Mouse (Mus musculus) lung, embryonic 15.5 days (tissue): ENCODE data around the gene Cblb. TPM values are rescaled to one million over a fixed set of nuclear protein-coding genes. Genes with fewer than 3 reads are reported as not detected.

Source experiments
- ATAC-seq: fragments of 200-750 bp; cut with Nextera tagmentation; 2 replicates; pipeline ENCODE4 v1.8.0; 2017; ENCODE audit warnings: moderate number of reproducible peaks, borderline replicate concordance; ENCODE audit not compliant: low FRiP score, low TSS enrichment; ENCODE audit errors: extremely low read depth
- H3K27ac ChIP-seq: fragments of 300-500 bp; sonication (generic); 2 replicates; pipeline ENCODE4 v1.5.1; 2015; ENCODE audit warnings: moderate library complexity, mild to moderate bottlenecking, inconsistent platforms
- H3K27me3 ChIP-seq: fragments of 300-500 bp; sonication (generic); 2 replicates; pipeline ENCODE4 v1.6.1; 2015; ENCODE audit warnings: inconsistent platforms
- H3K36me3 ChIP-seq: fragments of 300-500 bp; sonication (generic); 2 replicates; pipeline ENCODE4 v1.6.1; 2015; ENCODE audit warnings: inconsistent platforms
- H3K4me1 ChIP-seq: fragments of 300-500 bp; sonication (generic); 2 replicates; pipeline ENCODE4 v1.6.1; 2015; ENCODE audit warnings: inconsistent platforms
- H3K4me2 ChIP-seq: fragments of 300-500 bp; sonication (generic); 2 replicates; pipeline ENCODE4 v1.6.1; 2015; ENCODE audit warnings: inconsistent platforms, mild to moderate bottlenecking, moderate library complexity
- H3K4me3 ChIP-seq: fragments of 300-500 bp; sonication (generic); 2 replicates; pipeline ENCODE4 v1.5.1; 2015; ENCODE audit warnings: mild to moderate bottlenecking, inconsistent platforms
- H3K9ac ChIP-seq: fragments of 300-500 bp; sonication (generic); 2 replicates; pipeline ENCODE4 v1.6.1; 2015; ENCODE audit warnings: inconsistent platforms
- H3K9me3 ChIP-seq: fragments of 300-500 bp; sonication (generic); 2 replicates; pipeline ENCODE4 v1.6.1; 2016; ENCODE audit warnings: inconsistent platforms
- WGBS: fragments of 180-500 bp; shearing (Covaris S2); methylation state at CpG from one replicate; pipeline ENCODE4 v1.1.7; 2015; 5-methylcytosine and 5-hydroxymethylcytosine counted together
- polyA plus RNA-seq: library from polyadenylated mRNA; unstranded; fragments of >200 nt; fragmentation: Nextera tagmentation; extraction: Ambion mirVana; gene quantifications from 2 replicates; pipeline ENCODE4 v1.2.1, GENCODE M21; 2015

Gene Cblb
- polyA plus RNA-seq, 1 experiment from 2014 or later: 14.6 TPM

DNA sequence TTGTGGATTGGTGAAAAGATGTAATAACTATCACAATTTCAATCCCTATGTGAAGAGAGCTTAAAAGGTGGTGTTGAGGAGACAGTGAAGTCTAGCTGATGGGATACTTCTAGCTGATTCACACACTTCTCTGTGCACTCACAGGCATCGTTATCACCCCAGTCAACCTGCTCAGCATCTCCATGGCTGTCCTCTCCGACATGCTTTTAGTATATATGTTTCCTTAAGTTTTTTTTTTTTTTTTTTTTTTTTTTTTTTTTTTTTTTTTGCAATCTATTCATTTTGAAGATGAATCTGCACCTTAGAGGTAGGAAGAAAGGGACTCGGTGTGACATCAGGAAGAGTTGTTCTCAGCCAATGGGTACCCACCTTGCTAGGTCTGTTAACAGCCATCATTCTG lies 112.8 kb downstream of the Cblb start:
- no peaks in the 10 kb centered on the region for H3K9me3 ChIP-seq
- no peak overlapping the region for H3K4me3 ChIP-seq
- H3K9ac ChIP-seq: no peak overlapping the region
- no peak overlapping the region for H3K4me2 ChIP-seq
- no peak for ATAC-seq
- no peak overlapping the region for H3K27ac ChIP-seq
- peaks cover 29% of the 10 kb centered on the region for H3K36me3 ChIP-seq
- no peaks in the 10 kb centered on the region for H3K4me1 ChIP-seq
- WGBS: 90% methylated on average over 3 of the region's 3 CpGs
- no peaks in the 10 kb centered on the region for H3K27me3 ChIP-seq

DNA sequence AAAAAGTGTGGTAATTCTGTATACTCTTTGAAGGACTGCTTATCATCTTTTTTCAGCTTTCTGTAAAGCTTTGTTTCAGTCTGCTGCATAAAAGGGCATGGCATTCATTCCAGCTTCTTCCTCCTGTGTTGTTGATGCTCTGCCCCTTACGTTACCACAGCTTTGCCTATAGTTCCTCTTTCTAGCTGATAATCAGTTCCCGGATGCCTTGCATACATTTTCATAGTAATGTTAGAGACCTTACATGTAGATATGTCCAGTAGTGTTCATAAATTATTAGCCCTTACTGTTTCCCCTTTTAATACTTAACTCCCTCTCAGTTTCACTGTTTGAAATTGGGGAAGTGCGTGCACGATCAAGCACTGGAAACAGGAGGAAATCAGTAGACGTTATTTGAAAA lies 113.8 kb downstream of the Cblb start:
- H3K4me3 ChIP-seq: no peak overlapping the region
- no peak for ATAC-seq
- H3K9ac ChIP-seq: no peak overlapping the region
- H3K4me1 ChIP-seq: no peaks in the 10 kb centered on the region
- H3K27ac ChIP-seq: no peak overlapping the region
- no peaks in the 10 kb centered on the region for H3K27me3 ChIP-seq
- 87% methylated on average over 5 of the region's 5 CpGs for WGBS
- H3K36me3 ChIP-seq: peaks cover 29% of the 10 kb centered on the region
- no peaks in the 10 kb centered on the region for H3K9me3 ChIP-seq
- no peak overlapping the region for H3K4me2 ChIP-seq

DNA sequence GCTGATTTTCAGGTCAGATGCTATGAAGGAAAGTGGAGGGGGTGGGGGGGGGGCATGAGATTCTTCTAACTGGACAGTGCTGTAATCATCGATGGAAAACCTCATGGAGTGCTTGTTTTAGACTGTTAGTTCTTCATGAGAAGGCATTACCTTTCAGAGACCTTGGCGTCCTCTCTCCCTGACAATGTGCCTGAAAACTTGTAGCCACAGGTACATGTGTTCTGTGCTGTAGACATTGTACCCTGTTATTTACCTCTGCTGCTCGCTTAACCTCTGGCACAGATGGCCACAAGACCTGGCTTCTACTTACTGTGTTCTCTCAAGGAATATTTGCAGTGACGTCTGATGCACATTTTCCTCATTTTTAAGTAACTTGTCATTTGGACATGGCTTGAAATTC lies 114.5 kb downstream of the Cblb start:
- no peak overlapping the region for H3K9ac ChIP-seq
- ATAC-seq: no peak
- H3K4me1 ChIP-seq: no peaks in the 10 kb centered on the region
- 73% methylated on average over 4 of the region's 4 CpGs for WGBS
- no peak overlapping the region for H3K4me2 ChIP-seq
- no peaks in the 10 kb centered on the region for H3K9me3 ChIP-seq
- H3K36me3 ChIP-seq: peaks cover 29% of the 10 kb centered on the region
- H3K27me3 ChIP-seq: no peaks in the 10 kb centered on the region
- no peak overlapping the region for H3K27ac ChIP-seq
- no peak overlapping the region for H3K4me3 ChIP-seq

DNA sequence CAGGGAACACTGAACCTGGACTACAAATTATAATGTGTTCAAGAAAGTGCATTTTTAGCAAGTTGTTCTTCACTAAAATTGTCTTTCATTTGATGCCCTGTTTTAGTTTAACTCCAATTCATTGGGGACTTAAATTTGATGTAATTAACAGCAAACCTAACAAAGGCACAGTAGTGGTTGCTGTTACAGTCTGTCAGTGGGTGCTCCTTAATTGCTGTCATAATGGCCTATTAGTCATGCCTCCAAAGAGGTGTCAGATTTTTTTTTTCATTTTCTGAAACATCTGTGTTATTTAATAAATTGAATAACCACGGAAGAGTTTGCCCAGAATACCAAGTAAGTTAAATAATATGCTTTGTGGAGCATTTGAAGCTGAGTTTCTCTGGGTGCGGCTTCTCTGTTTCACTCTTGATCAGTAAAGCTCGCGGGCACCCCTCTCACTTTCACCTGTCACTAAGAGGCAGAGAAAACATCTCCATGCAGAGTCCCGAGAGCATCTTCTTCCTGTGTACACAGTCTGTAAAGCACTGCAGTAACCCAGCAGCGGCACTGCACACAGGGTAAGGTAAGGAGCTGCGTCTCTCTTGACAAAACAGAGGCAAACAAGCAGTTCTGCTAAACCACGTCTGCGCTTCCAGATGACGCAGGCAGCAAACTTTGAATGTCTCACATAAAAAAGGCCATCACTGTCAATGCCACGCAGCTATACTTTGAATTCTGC lies 116.1 kb downstream of the Cblb start:
- Histone ChIP-seq H3K9ac (no peak overlapping the region), H3K27ac (no peak overlapping the region), H3K4me1 (no peaks in the 10 kb centered on the region), H3K4me2 (no peak overlapping the region), H3K36me3 (peaks cover 23% of the 10 kb centered on the region), H3K4me3 (no peak overlapping the region), H3K9me3 (no peaks in the 10 kb centered on the region), H3K27me3 (no peaks in the 10 kb centered on the region)
- WGBS: 75% methylated on average over 11 of the region's 11 CpGs
- ATAC-seq: no peak

DNA sequence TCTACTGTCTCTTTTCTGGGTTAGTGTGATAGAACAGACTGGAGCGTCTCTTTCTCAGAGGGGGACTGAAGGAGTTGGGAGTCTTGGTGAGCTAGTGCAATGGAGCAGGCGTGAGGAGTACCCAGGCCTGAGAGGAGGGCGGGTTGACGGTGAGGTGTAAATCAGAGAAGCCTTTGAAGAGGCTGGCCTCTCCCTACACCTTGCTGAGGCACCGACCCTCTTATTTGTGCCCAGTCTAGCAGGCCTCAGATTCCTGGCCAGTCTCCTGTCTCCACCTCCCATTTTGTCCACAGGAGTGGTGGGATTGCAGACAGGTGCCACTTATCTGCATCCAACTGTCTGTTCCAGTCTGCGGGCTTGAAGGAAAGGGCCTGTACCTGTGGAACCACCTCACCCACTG lies 117.0 kb downstream of the Cblb start:
- 71% methylated on average over 6 of the region's 6 CpGs for WGBS
- Histone ChIP-seq H3K27ac (no peak overlapping the region), H3K4me3 (no peak overlapping the region), H3K27me3 (no peaks in the 10 kb centered on the region), H3K36me3 (peaks cover 17% of the 10 kb centered on the region; the same call in 1 of the 2 replicates), H3K4me2 (no peak overlapping the region), H3K9me3 (no peaks in the 10 kb centered on the region), H3K4me1 (no peaks in the 10 kb centered on the region), H3K9ac (no peak overlapping the region)
- ATAC-seq: no peak

DNA sequence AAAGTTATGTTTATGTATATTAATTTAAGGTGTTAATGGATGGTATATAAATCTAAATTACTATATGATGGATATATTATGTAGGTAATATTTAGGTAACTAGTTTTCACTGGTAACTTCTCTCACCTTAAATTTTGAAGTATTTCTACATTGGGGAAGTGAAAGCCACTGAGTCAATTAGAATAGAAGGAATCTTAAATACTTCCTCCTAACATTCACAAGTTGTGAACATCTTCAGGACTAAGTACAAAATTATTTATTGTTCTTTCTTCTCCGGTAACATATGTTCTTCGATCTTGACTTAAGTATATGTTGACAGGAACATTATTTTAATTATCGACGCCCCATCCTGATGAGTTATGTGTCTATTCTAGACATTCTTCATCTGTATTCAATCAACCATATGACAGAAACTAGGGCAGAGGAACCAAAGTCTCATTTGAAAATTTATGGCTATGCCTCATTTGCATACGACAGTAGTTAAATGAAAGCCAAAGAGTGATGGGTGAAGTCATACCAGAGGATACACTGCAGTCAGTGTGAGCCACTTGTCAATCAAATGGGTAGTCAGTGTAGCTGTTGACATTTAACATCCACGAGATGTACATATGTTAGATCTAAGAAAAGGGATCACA lies 118.2 kb downstream of the Cblb start:
- ATAC-seq: no peak
- no peak overlapping the region for H3K4me3 ChIP-seq
- no peak overlapping the region for H3K4me2 ChIP-seq
- WGBS: 89% methylated on average over 6 of the region's 6 CpGs
- no peaks in the 10 kb centered on the region for H3K9me3 ChIP-seq
- no peaks in the 10 kb centered on the region for H3K27me3 ChIP-seq
- no peak overlapping the region for H3K27ac ChIP-seq
- peaks cover 7% of the 10 kb centered on the region; the same call in 1 of the 2 replicates for H3K36me3 ChIP-seq
- no peak overlapping the region for H3K9ac ChIP-seq
- H3K4me1 ChIP-seq: no peaks in the 10 kb centered on the region

DNA sequence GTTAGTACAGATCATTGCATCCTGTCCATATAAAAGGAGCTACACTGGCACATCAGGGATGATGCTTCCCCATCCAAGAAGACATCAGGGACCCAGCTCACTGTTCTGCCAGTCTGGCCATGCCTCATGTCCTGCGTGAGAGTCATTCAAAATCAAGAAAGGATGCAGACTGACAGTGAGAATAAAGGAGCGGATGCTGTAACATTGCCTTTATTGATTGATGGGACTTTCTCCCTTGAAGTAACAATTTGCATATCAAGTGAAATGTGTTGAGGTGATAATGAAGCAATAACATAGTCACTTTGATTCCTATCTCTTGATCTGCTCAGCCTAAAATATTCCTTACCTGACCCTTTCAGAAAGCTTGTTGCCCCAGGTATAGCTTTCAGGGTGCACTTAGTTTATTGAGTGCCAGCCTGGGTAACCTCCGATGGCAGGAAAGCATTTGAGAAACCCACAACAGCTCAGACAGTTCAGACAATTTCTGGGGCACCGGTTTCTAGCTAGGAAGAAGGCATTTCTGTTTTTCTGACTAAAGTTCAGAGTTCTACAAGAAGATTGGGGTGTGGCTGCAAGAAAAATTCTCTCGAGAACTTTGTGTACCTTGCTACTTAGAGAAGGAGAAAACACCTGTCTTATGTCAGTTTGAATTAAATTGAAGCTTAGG lies 124.1 kb downstream of the Cblb start:
- 83% methylated on average over 5 of the region's 5 CpGs for WGBS
- Histone ChIP-seq H3K4me2 (no peak overlapping the region), H3K4me1 (no peaks in the 10 kb centered on the region), H3K4me3 (no peak overlapping the region), H3K9ac (no peak overlapping the region), H3K9me3 (no peaks in the 10 kb centered on the region), H3K27me3 (no peaks in the 10 kb centered on the region), H3K36me3 (peaks cover 14% of the 10 kb centered on the region), H3K27ac (no peak overlapping the region)
- ATAC-seq: no peak

DNA sequence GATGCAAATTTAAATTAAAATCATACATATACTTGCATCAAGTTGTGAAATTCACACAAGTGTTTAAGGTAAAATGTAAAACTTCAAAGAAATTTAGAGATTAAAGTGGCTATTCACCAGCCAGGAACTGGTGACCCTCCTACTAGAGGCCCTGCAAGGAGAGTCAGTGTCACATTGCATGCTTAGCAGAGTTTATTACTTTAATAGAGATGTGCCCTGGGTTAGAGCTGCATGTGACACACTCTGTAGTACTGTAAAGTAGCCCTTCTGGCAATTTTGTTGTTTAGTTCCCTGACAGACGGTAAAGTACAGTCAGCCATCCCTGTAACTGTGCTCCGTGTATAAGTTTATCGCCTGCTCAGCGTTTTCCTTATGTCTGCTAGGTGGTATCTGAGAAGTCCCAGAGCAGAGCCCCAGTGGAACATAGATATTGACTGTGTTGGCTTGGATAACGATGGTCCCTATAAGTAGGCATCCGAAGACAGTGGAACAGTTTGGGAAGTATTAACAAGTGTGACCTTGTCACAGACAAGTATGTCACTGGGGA lies 129.0 kb downstream of the Cblb start:
- WGBS: 83% methylated on average over 6 of the region's 6 CpGs
- H3K9me3 ChIP-seq: no peaks in the 10 kb centered on the region
- H3K4me1 ChIP-seq: no peaks in the 10 kb centered on the region
- no peak overlapping the region for H3K4me3 ChIP-seq
- ATAC-seq: no peak
- H3K27me3 ChIP-seq: no peaks in the 10 kb centered on the region
- H3K9ac ChIP-seq: no peak overlapping the region
- H3K27ac ChIP-seq: no peak overlapping the region
- H3K36me3 ChIP-seq: peaks cover 11% of the 10 kb centered on the region
- H3K4me2 ChIP-seq: no peak overlapping the region

DNA sequence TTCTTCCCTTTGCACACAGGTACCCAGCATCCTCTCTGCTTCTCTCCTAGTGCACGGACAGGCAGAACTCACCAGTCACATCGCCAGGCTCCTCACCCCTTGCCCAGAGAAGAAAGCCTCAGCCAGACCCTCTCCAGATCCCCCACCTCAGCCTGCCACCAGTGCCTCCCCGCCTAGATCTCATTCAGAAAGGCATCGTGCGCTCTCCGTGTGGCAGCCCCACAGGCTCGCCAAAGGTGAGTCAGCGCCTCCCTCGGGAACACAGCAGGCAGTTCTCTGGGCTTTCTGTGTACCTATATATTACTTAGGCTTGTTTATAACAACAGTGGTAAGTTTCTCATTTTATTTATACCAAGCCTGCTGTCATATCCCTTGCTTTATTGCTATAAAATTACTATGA lies 133.2 kb downstream of the Cblb start:
- Histone ChIP-seq H3K4me2 (no peak overlapping the region), H3K9me3 (no peaks in the 10 kb centered on the region), H3K4me1 (no peaks in the 10 kb centered on the region), H3K27ac (no peak overlapping the region), H3K9ac (no peak overlapping the region), H3K4me3 (no peak overlapping the region), H3K27me3 (no peaks in the 10 kb centered on the region), H3K36me3 (peaks cover 22% of the 10 kb centered on the region)
- no peak for ATAC-seq
- WGBS: 92% methylated on average over 9 of the region's 9 CpGs

DNA sequence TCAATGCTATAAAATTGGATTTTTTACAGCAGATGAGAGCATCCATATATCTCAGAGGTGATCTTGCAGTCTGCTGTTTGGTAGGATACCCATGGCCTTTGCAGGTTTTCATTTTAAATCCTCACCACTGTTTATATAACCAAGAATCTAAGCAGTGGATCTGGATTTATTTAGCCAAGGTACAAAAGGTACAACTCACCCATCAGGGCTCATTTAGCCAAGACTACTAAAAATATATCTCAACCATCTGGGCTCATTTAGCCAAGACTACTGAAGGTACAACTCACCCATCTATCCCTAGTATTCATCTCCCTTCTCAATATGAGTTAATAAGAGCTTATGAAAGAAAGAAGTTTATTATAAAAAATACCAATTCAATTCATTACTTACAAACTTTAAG lies 142.2 kb downstream of the Cblb start:
- Histone ChIP-seq H3K27me3 (no peaks in the 10 kb centered on the region), H3K4me1 (no peaks in the 10 kb centered on the region), H3K9me3 (no peaks in the 10 kb centered on the region), H3K4me2 (no peak overlapping the region), H3K36me3 (peaks cover 22% of the 10 kb centered on the region), H3K27ac (no peak overlapping the region), H3K4me3 (no peak overlapping the region), H3K9ac (no peak overlapping the region)
- ATAC-seq: no peak

DNA sequence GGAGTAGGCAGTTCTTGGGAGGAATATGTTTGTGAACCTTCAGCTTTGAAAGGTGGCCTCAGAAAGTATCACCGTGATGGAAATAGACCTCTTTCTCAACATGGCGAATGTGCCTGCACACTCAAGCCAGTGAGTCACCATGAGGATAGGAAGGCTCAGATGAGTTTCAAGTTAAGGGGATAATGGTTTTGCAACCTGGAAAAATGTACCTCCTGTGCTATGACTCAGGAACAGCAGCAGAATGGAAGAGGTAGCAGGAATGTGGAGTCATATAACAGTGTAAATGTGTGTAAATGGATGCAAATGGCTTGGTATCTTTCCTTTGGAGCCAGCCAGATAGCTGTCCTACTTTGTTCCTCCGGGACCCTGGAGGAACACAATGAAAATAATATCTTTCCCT lies 148.8 kb downstream of the Cblb start:
- Histone ChIP-seq H3K4me2 (no peak overlapping the region), H3K27me3 (no peaks in the 10 kb centered on the region), H3K9ac (no peak overlapping the region), H3K4me3 (no peak overlapping the region), H3K4me1 (no peaks in the 10 kb centered on the region), H3K36me3 (peaks cover 16% of the 10 kb centered on the region), H3K9me3 (no peaks in the 10 kb centered on the region), H3K27ac (no peak overlapping the region)
- ATAC-seq: no peak
- 95% methylated on average over 3 of the region's 3 CpGs for WGBS

DNA sequence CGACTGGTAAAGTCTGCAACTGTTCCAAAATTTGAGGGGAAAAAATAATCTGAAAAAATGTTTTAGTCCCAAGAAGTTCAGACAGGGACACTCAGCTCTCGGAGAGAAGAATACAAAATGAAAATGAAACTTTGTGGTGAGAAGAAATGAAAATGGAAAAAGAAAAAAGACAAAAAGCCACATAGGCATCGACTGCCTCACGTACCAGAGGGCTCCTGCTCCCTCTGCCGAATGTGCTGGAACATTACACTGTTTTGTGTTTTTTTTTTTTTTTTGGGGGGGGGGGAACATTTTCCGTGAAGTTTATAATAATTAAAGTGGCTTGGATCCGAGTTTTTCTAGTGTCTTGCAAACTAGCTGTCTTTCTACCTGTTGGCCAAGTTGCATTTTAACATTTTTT lies 151.0 kb downstream of the Cblb start:
- peaks cover 17% of the 10 kb centered on the region; the same call in 1 of the 2 replicates for H3K36me3 ChIP-seq
- H3K4me2 ChIP-seq: no peak overlapping the region
- WGBS: 79% methylated on average over 7 of the region's 7 CpGs
- no peak overlapping the region for H3K4me3 ChIP-seq
- H3K9me3 ChIP-seq: no peaks in the 10 kb centered on the region
- H3K27ac ChIP-seq: no peak overlapping the region
- H3K27me3 ChIP-seq: no peaks in the 10 kb centered on the region
- no peak for ATAC-seq
- H3K9ac ChIP-seq: no peak overlapping the region
- H3K4me1 ChIP-seq: peaks cover 9% of the 10 kb centered on the region; the same call in 1 of the 2 replicates
